Mouse (Mus musculus): ENCODE measurements around the gene Fblim1. TPM values are rescaled to one million over a fixed set of nuclear protein-coding genes. Genes with fewer than 3 reads are reported as not detected.

Fblim1 gene
- polyA plus RNA-seq, 1 experiment from 2014 or later = 58.1 TPM

- DNase-seq (ENCODE audit: low spot score) (no peak), ATAC-seq (replicated peaks; ENCODE audit: low FRiP score, low read depth) (no peak)
- Histone ChIP-seq H3K4me2 (ENCODE audit: low read length) (no peak overlapping the region), H3K4me3 (replicated peaks; ENCODE audit: low read depth, low read length) (no peak overlapping the region), H3K36me3 (ENCODE audit: insufficient read depth, low read length) (no peaks in the 10 kb centered on the region; the same call in 1 of the 2 replicates), H3K9me3 (replicated peaks; ENCODE audit: low read length) (no peaks in the 10 kb centered on the region), H3K9ac (ENCODE audit: low read depth, low read length) (no peak overlapping the region), H3K4me1 (replicated peaks; ENCODE audit: insufficient read depth, low read length) (peaks cover 9% of the 10 kb centered on the region; the same call in 1 of the 2 replicates), H3K27ac (no peak overlapping the region), H3K27me3 (ENCODE audit: insufficient read depth, low read length) (no peaks in the 10 kb centered on the region)
- WGBS = 78% methylated on average over 7 of the region's 7 CpGs
- TF ChIP-seq CTCF (IDR thresholded peaks at IDR 0.05; ENCODE audit: low read depth) = no peak
Measured at GRCm38 (mm10) chr4:141526936-141527650, 78.8 kb downstream of the Fblim1 start.

Other genes with a start within 250 kb of the Fblim1 start
- 2.8 and 3.1 TPM in 2 replicates for gene Fam131c, start 237.9 kb downstream of the Fblim1 start, polyA plus RNA-seq (2015; fragmentation: Nextera tagmentation; extraction: Ambion mirVana)
- 57.7 and 58.1 TPM in 2 replicates for gene Clcnka, start 207.4 kb downstream of the Fblim1 start, polyA plus RNA-seq (2015; fragmentation: Nextera tagmentation; extraction: Ambion mirVana)
- 155 and 161 TPM in 2 replicates for gene Clcnkb, start 190.1 kb downstream of the Fblim1 start, polyA plus RNA-seq (2015; fragmentation: Nextera tagmentation; extraction: Ambion mirVana)
- gene Hspb7, start 185.3 kb downstream of the Fblim1 start, polyA plus RNA-seq (2015; fragmentation: Nextera tagmentation; extraction: Ambion mirVana) = 0.29 and 0.41 TPM in 2 replicates
- 0.41 and 0.47 TPM in 2 replicates for gene Srarp, start 170.0 kb downstream of the Fblim1 start, polyA plus RNA-seq (2015; fragmentation: Nextera tagmentation; extraction: Ambion mirVana)
- 24.6 and 26.4 TPM in 2 replicates for gene Zbtb17, start 161.4 kb downstream of the Fblim1 start, polyA plus RNA-seq (2015; fragmentation: Nextera tagmentation; extraction: Ambion mirVana)
- gene Spen, start 67.5 kb downstream of the Fblim1 start, polyA plus RNA-seq (2015; fragmentation: Nextera tagmentation; extraction: Ambion mirVana) = 6.2 and 6.6 TPM in 2 replicates
- 7.7 and 9.5 TPM in 2 replicates for gene Tmem82, start 12.5 kb upstream of the Fblim1 start, polyA plus RNA-seq (2015; fragmentation: Nextera tagmentation; extraction: Ambion mirVana)
- gene Slc25a34, start 17.7 kb upstream of the Fblim1 start, polyA plus RNA-seq (2015; fragmentation: Nextera tagmentation; extraction: Ambion mirVana) = 1.9 and 2.3 TPM in 2 replicates
- 6.0 and 6.2 TPM in 2 replicates for gene Plekhm2, start 58.8 kb upstream of the Fblim1 start, polyA plus RNA-seq (2015; fragmentation: Nextera tagmentation; extraction: Ambion mirVana)
- gene Rsc1a1, start 79.5 kb upstream of the Fblim1 start, polyA plus RNA-seq (2015; fragmentation: Nextera tagmentation; extraction: Ambion mirVana) = not detected in 2 replicates
- 16.4 and 16.8 TPM in 2 replicates for gene Ddi2, start 117.3 kb upstream of the Fblim1 start, polyA plus RNA-seq (2015; fragmentation: Nextera tagmentation; extraction: Ambion mirVana)
- gene Agmat, start 140.6 kb upstream of the Fblim1 start, polyA plus RNA-seq (2015; fragmentation: Nextera tagmentation; extraction: Ambion mirVana) = 1.4 and 1.8 TPM in 2 replicates
- gene Dnajc16, start 184.8 kb upstream of the Fblim1 start, polyA plus RNA-seq (2015; fragmentation: Nextera tagmentation; extraction: Ambion mirVana) = 4.8 and 5.2 TPM in 2 replicates
- 20.0 and 23.0 TPM in 2 replicates for gene Casp9, start 187.5 kb upstream of the Fblim1 start, polyA plus RNA-seq (2015; fragmentation: Nextera tagmentation; extraction: Ambion mirVana)
- gene Cela2a, start 220.1 kb upstream of the Fblim1 start, polyA plus RNA-seq (2015; fragmentation: Nextera tagmentation; extraction: Ambion mirVana) = 0.18 TPM in 1 of 2 replicates, not detected in the other
- gene Ctrc, start 240.3 kb upstream of the Fblim1 start, polyA plus RNA-seq (2015; fragmentation: Nextera tagmentation; extraction: Ambion mirVana) = not detected in 2 replicates

Data from kidney, postnatal 0 days (tissue).